Mouse (Mus musculus) ES-Bruce4 (cell line): Measurements from ENCODE around the gene Arhgap18. TPM values are rescaled to one million over a fixed set of nuclear protein-coding genes. Genes with fewer than 3 reads are reported as not detected.

Experiments used
- H3K27ac ChIP-seq: 2 replicates; pipeline ENCODE4 v1.5.1; 2012; ENCODE audit warnings: low read length, inconsistent platforms; ENCODE audit not compliant: insufficient read depth
- H3K27me3 ChIP-seq: 2 replicates; pipeline ENCODE4 v1.6.1; 2012; ENCODE audit warnings: mild to moderate bottlenecking, low read length, inconsistent platforms; ENCODE audit not compliant: control insufficient read depth, poor library complexity, insufficient read depth, severe bottlenecking
- H3K36me3 ChIP-seq: 2 replicates; pipeline ENCODE4 v1.6.1; 2012; ENCODE audit warnings: inconsistent platforms, mild to moderate bottlenecking, low read length, moderate library complexity; ENCODE audit not compliant: control insufficient read depth, poor library complexity, insufficient read depth, severe bottlenecking
- H3K4me1 ChIP-seq: one replicate; pipeline ENCODE4 v1.8.1; 2011; ENCODE audit warnings: low read length; ENCODE audit not compliant: control insufficient read depth, insufficient read depth
- H3K4me3 ChIP-seq: 2 replicates; pipeline ENCODE4 v1.5.1; 2011; ENCODE audit warnings: low read depth, mild to moderate bottlenecking, low read length
- H3K9ac ChIP-seq: 2 replicates; pipeline ENCODE4 v1.6.1; 2012; ENCODE audit warnings: low read depth, mild to moderate bottlenecking, inconsistent platforms; ENCODE audit not compliant: poor library complexity, severe bottlenecking
- H3K9me3 ChIP-seq: replicated peaks from 2 replicates; pipeline ENCODE4 v1.6.1; 2012; ENCODE audit warnings: mild to moderate bottlenecking, low read length, inconsistent platforms; ENCODE audit not compliant: control insufficient read depth, poor library complexity, insufficient read depth, severe bottlenecking
- CTCF ChIP-seq: IDR thresholded peaks from one replicate; pipeline ENCODE4 v1.8.1; 2011; ENCODE audit warnings: low read depth, low read length
- EP300 ChIP-seq: IDR thresholded peaks from 2 replicates; pipeline ENCODE4 v1.6.1; 2011; ENCODE audit warnings: low read depth, low read length; ENCODE audit not compliant: insufficient read depth
- POLR2A ChIP-seq: IDR thresholded peaks from one replicate; pipeline ENCODE4 v1.8.1; 2011; ENCODE audit warnings: low read length; ENCODE audit not compliant: insufficient read depth
- polyA plus RNA-seq: library from polyadenylated mRNA; stranded (reverse); fragments of >200 nt; gene quantifications from 2 replicates; pipeline ENCODE4 v1.2.4, GENCODE M21; 2011; ENCODE audit warnings: low read depth; ENCODE audit not compliant: missing spikeins, insufficient read depth, insufficient read length

Gene Arhgap18
- polyA plus RNA-seq, 1 experiment, result 6.9 TPM

DNA sequence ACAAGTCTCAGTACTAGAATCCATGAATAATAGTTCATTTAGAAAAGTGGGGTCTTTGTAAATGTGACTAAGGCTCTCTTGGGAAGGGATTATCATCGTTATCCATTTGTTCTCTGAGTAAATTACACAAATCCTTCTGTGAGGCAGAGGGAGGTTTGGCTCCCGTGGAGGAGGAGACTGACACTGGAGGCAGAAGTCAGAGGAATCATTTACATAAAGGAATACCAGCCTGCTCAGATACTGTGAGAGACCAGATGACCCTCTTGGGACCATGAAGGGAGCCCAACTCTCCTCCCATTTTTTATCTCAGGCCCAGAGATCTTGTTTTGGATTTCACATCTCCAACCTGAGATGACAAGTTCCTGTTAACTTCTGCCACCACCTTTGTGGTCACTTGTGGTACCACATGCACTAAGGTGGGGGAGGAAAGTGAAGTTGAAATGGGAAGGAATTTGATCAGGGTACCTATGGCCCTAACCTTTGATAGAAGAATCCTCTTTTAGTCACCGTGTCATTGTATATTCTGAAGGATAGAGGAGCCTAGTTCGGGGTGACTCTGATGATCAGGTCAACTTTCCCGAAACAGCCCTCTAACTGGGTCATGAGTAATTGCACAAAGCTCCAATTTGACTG is 51.2 kb downstream of the Arhgap18 start:
- Histone ChIP-seq H3K27me3 (no peaks in the 10 kb centered on the region), H3K36me3 (no peaks in the 10 kb centered on the region), H3K9ac (no peak overlapping the region), H3K27ac (no peak overlapping the region), H3K9me3 (no peaks in the 10 kb centered on the region), H3K4me3 (no peak overlapping the region), H3K4me1 (peaks cover 1% of the 10 kb centered on the region)
- TF ChIP-seq EP300, result no peak

GRCm38 (mm10) chr10:26805007-26805406 is 51.8 kb downstream of the Arhgap18 start:
- Histone ChIP-seq H3K4me1 (no peaks in the 10 kb centered on the region), H3K4me3 (no peak overlapping the region)
- no peak for TF ChIP-seq CTCF
- TF ChIP-seq POLR2A, result no peak
- TF ChIP-seq EP300, result no peak

GRCm38 (mm10) chr10:26806092-26806491 is 52.9 kb downstream of the Arhgap18 start:
- H3K9me3 ChIP-seq, result no peaks in the 10 kb centered on the region
- no peaks in the 10 kb centered on the region for H3K4me1 ChIP-seq
- no peaks in the 10 kb centered on the region for H3K27me3 ChIP-seq
- no peak overlapping the region for H3K27ac ChIP-seq
- no peak for TF ChIP-seq CTCF
- TF ChIP-seq EP300, result no peak
- no peak for TF ChIP-seq POLR2A
- no peaks in the 10 kb centered on the region for H3K36me3 ChIP-seq
- H3K9ac ChIP-seq, result no peak overlapping the region
- no peak overlapping the region for H3K4me3 ChIP-seq

More at GRCm38 (mm10) chr10:26805007-26805406, 51.8 kb downstream of the Arhgap18 start:
- Histone ChIP-seq H3K9me3 (no peaks in the 10 kb centered on the region), H3K27me3 (no peaks in the 10 kb centered on the region), H3K36me3 (no peaks in the 10 kb centered on the region), H3K9ac (no peak overlapping the region), H3K27ac (no peak overlapping the region)

GRCm38 (mm10) chr10:26810059-26810458 is 56.8 kb downstream of the Arhgap18 start:
- Histone ChIP-seq H3K27me3 (no peaks in the 10 kb centered on the region), H3K36me3 (no peaks in the 10 kb centered on the region), H3K9ac (no peak overlapping the region), H3K4me1 (no peaks in the 10 kb centered on the region), H3K4me3 (no peak overlapping the region), H3K27ac (no peak overlapping the region), H3K9me3 (no peaks in the 10 kb centered on the region)
- TF ChIP-seq EP300 (no peak), POLR2A (no peak), CTCF (no peak)

- no peaks in the 10 kb centered on the region for H3K36me3 ChIP-seq
- H3K27me3 ChIP-seq, result no peaks in the 10 kb centered on the region
- H3K9me3 ChIP-seq, result no peaks in the 10 kb centered on the region
- no peaks in the 10 kb centered on the region for H3K4me1 ChIP-seq
- H3K27ac ChIP-seq, result no peak overlapping the region
- no peak overlapping the region for H3K9ac ChIP-seq
- no peak overlapping the region for H3K4me3 ChIP-seq
- no peak for TF ChIP-seq EP300
- no peak for TF ChIP-seq CTCF
- no peak for TF ChIP-seq POLR2A
Measured at GRCm38 (mm10) chr10:26810810-26811209, 57.6 kb downstream of the Arhgap18 start.

DNA sequence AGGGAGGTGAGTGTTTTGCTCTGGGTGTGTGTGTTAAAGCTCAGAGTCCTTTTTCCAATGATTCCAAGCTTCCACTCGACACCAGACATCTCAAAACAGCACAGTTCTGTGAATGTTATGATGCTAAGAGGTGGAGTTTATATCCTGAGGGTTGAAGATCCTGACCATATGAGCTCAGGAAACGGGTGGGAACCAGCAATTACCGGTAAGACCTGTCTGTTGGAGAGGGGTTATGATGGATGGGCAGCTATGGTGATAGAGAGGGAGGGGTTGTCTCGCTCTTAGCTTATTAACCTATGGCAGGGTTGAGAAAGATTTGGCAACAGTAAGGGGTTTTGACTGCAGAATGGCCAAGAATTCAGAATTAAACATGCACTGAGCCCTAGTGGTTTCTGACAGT is 58.1 kb downstream of the Arhgap18 start:
- Histone ChIP-seq H3K9ac (no peak overlapping the region), H3K27ac (no peak overlapping the region), H3K4me3 (no peak overlapping the region), H3K27me3 (no peaks in the 10 kb centered on the region), H3K9me3 (no peaks in the 10 kb centered on the region), H3K36me3 (no peaks in the 10 kb centered on the region), H3K4me1 (no peaks in the 10 kb centered on the region)
- TF ChIP-seq EP300, result no peak
- TF ChIP-seq POLR2A, result no peak
- no peak for TF ChIP-seq CTCF
